Mouse (Mus musculus): ENCODE results near the gene Gm11565. TPM values are rescaled to one million over a fixed set of nuclear protein-coding genes. Genes with fewer than 3 reads are reported as not detected.

Gm11565 gene
- not detected in 2 replicates for polyA plus RNA-seq (2012; ENCODE audit: low replicate concordance)

DNA sequence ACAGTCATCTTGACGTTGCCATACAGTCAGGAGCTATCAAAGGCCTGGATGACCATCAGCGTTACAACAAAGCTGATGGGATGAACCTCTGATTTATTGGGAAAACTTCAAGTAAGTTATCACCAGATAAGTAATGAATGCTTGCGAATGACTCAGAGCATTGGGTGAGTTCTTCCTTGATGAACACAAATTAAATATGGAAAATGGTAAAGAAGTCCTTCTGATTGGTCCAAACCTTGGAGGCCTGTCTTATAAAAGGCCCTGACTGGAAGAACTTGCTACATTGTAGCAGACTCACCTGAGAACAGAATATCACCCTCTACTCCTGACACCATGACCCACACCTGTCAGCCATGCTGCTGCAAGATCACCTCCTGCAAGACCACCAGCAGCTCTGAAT, at the start of gene Gm11565:
Gene Gm11565 (plus strand): TSS at position 301 of the 400 bp plus-strand sequence.

GRCm38 (mm10) chr11:99873089-99873488, 41.5 kb upstream of the Gm11565 start, which contains the start of gene Krtap9-1:
Gene Krtap9-1 (plus strand): TSS chr11:99873389.

GRCm38 (mm10) chr11:99878887-99879286, 35.7 kb upstream of the Gm11565 start, which contains the start of gene Gm11567:
Gene Gm11567 (plus strand): TSS chr11:99879187.

GRCm38 (mm10) chr11:99907620-99908019, 6.9 kb upstream of the Gm11565 start, which contains the start of gene Krtap31-1:
Gene Krtap31-1 (plus strand): TSS chr11:99907920.

DNA sequence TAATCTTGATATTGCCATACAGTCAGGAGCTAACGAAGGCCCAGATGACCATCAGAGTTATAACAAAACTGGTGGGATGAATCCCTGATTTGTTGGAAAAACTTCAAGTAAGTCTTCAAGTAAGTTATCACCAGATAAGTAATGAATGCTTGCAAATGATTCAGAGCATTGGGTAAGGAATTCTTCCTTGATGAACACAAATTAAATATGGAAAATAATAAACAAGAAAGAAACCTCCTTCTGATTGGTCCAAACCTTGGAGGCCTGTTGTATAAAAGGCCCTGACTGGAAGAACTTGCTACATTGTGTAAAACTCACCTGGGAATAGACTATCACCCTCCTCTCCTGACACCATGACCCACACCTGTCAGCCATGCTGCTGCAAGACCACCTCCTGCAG, 21.4 kb downstream of the Gm11565 start, which contains the start of gene Krtap31-2:
Gene Krtap31-2 (plus strand): TSS at position 301 of the 400 bp plus-strand sequence.

GRCm38 (mm10) chr11:99948175-99948574, 33.6 kb downstream of the Gm11565 start, which contains the start of gene Krtap9-5:
Gene Krtap9-5 (plus strand): TSS chr11:99948475.

Other genes starting within 250 kb of the Gm11565 start
- gene Krtap4-6, start 248.8 kb upstream of the Gm11565 start, polyA plus RNA-seq (2012; ENCODE audit: low replicate concordance), result not detected in 2 replicates
- not detected in 2 replicates for gene Gm14190, start 224.0 kb upstream of the Gm11565 start, polyA plus RNA-seq (2012; ENCODE audit: low replicate concordance)
- not detected in 2 replicates for gene Gm14180, start 180.5 kb upstream of the Gm11565 start, polyA plus RNA-seq (2012; ENCODE audit: low replicate concordance)
- not detected in 2 replicates for gene Gm11595, start 141.8 kb upstream of the Gm11565 start, polyA plus RNA-seq (2012; ENCODE audit: low replicate concordance)
- not detected in 2 replicates for gene Krtap4-8, start 134.0 kb upstream of the Gm11565 start, polyA plus RNA-seq (2012; ENCODE audit: low replicate concordance)
- not detected in 2 replicates for gene Krtap4-9, start 129.6 kb upstream of the Gm11565 start, polyA plus RNA-seq (2012; ENCODE audit: low replicate concordance)
- gene Gm11596, start 121.3 kb upstream of the Gm11565 start, polyA plus RNA-seq (2012; ENCODE audit: low replicate concordance), result not detected in 2 replicates
- gene Gm11569, start 115.8 kb upstream of the Gm11565 start, polyA plus RNA-seq (2012; ENCODE audit: low replicate concordance), result not detected in 2 replicates
- gene Gm11554, start 110.3 kb upstream of the Gm11565 start, polyA plus RNA-seq (2012; ENCODE audit: low replicate concordance), result not detected in 2 replicates
- not detected in 2 replicates for gene Krtap4-13, start 104.9 kb upstream of the Gm11565 start, polyA plus RNA-seq (2012; ENCODE audit: low replicate concordance)
- gene Gm11564, start 99.1 kb upstream of the Gm11565 start, polyA plus RNA-seq (2012; ENCODE audit: low replicate concordance), result not detected in 2 replicates
- gene 2300003K06Rik, start 76.7 kb upstream of the Gm11565 start, polyA plus RNA-seq (2012; ENCODE audit: low replicate concordance), result not detected in 2 replicates
- gene Krtap4-16, start 63.1 kb upstream of the Gm11565 start, polyA plus RNA-seq (2012; ENCODE audit: low replicate concordance), result not detected in 2 replicates
- gene Gm11568, start 56.8 kb upstream of the Gm11565 start, polyA plus RNA-seq (2012; ENCODE audit: low replicate concordance), result not detected in 2 replicates
- gene Gm11559, start 50.3 kb upstream of the Gm11565 start, polyA plus RNA-seq (2012; ENCODE audit: low replicate concordance), result not detected in 2 replicates
- gene Krtap9-1, start 41.4 kb upstream of the Gm11565 start, polyA plus RNA-seq (2012; ENCODE audit: low replicate concordance), result not detected in 2 replicates
- not detected in 2 replicates for gene Gm11567, start 35.6 kb upstream of the Gm11565 start, polyA plus RNA-seq (2012; ENCODE audit: low replicate concordance)
- gene Krtap31-1, start 6.8 kb upstream of the Gm11565 start, polyA plus RNA-seq (2012; ENCODE audit: low replicate concordance), result not detected in 2 replicates
- gene Krtap31-2, start 21.5 kb downstream of the Gm11565 start, polyA plus RNA-seq (2012; ENCODE audit: low replicate concordance), result not detected in 2 replicates
- gene Krtap9-5, start 33.7 kb downstream of the Gm11565 start, polyA plus RNA-seq (2012; ENCODE audit: low replicate concordance), result not detected in 2 replicates
- not detected in 2 replicates for gene Krtap29-1, start 64.3 kb downstream of the Gm11565 start, polyA plus RNA-seq (2012; ENCODE audit: low replicate concordance)
- gene Krtap16-1, start 71.8 kb downstream of the Gm11565 start, polyA plus RNA-seq (2012; ENCODE audit: low replicate concordance), result not detected in 2 replicates
- gene Krtap17-1, start 79.2 kb downstream of the Gm11565 start, polyA plus RNA-seq (2012; ENCODE audit: low replicate concordance), result not detected in 2 replicates
- not detected in 2 replicates for gene Krt33a, start 101.5 kb downstream of the Gm11565 start, polyA plus RNA-seq (2012; ENCODE audit: low replicate concordance)
- gene Krt33b, start 115.1 kb downstream of the Gm11565 start, polyA plus RNA-seq (2012; ENCODE audit: low replicate concordance), result not detected in 2 replicates
- not detected in 2 replicates for gene Krt34, start 126.8 kb downstream of the Gm11565 start, polyA plus RNA-seq (2012; ENCODE audit: low replicate concordance)
- gene Krt31, start 135.8 kb downstream of the Gm11565 start, polyA plus RNA-seq (2012; ENCODE audit: low replicate concordance), result not detected in 2 replicates
- gene Krt32, start 173.5 kb downstream of the Gm11565 start, polyA plus RNA-seq (2012; ENCODE audit: low replicate concordance), result not detected in 2 replicates
- 0.13 TPM in 1 of 2 replicates, not detected in the other for gene Krt35, start 181.5 kb downstream of the Gm11565 start, polyA plus RNA-seq (2012; ENCODE audit: low replicate concordance)
- gene Krt36, start 190.9 kb downstream of the Gm11565 start, polyA plus RNA-seq (2012; ENCODE audit: low replicate concordance), result not detected in 2 replicates
- 0.33 TPM in 1 of 2 replicates, not detected in the other for gene Krt13, start 206.8 kb downstream of the Gm11565 start, polyA plus RNA-seq (2012; ENCODE audit: low replicate concordance)
- not detected in 2 replicates for gene Krt15, start 221.2 kb downstream of the Gm11565 start, polyA plus RNA-seq (2012; ENCODE audit: low replicate concordance)
- gene Krt19, start 233.9 kb downstream of the Gm11565 start, polyA plus RNA-seq (2012; ENCODE audit: low replicate concordance), result 0.12 and 0.14 TPM in 2 replicates

Data from hematopoietic multipotent progenitor cell, adult 10-12 weeks (in vitro differentiated cells).